Mouse (Mus musculus) heart, adult 18-20 months (tissue): Measurements from ENCODE around the gene Ptchd3. TPM values are rescaled to one million over a fixed set of nuclear protein-coding genes. Genes with fewer than 3 reads are reported as not detected.
A peak's percentile ranks its signal among the peaks of the same experiment; 100 is the strongest.

Experiments
- DNase-seq, 2 experiments: peaks; one replicate each; pipeline ENCODE4 v3.0.0; 2021 to 2022; ENCODE audit warnings: mixed read lengths in 1 of 2
- long read RNA-seq, 2 experiments: library from polyadenylated mRNA; stranded (forward); transcript quantifications; one replicate each; pipeline ENCODE4 v2.0.0; 2021
- total RNA-seq, 2 experiments: library from RNA; stranded (reverse); gene quantifications; 2 replicates each; pipeline ENCODE4 v1.2.3; 2021

Ptchd3 gene
- total RNA-seq = under 1 TPM in 1 of 2 experiments, not detected in 1; 0.12 TPM
- long read RNA-seq, experiment 1 = 0 reads
- long read RNA-seq, experiment 2 = 0 reads

DNA sequence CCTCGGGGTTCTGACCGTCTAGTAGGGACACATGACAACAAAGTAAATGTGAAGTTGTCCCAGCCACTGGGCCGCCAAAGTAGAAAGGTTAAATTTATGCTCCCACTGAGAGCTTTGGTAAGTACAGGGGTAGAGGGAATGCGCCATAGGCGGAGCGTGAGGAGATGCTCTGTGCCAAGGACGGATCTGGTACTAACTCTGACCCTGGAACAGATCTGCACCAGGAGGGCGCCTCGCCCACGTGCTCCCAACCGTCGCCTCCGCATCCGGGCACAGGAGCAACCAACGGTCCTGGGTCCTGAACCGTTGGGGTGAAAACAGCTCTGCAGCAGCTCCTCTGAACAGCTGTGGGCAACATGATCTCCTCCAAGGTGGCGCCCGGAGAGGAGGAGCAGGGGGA, at the start of gene Ptchd3:
TSS of gene Ptchd3 (plus strand) at position 301 of the 400 bp plus-strand sequence.
- no peak for DNase-seq

DNA sequence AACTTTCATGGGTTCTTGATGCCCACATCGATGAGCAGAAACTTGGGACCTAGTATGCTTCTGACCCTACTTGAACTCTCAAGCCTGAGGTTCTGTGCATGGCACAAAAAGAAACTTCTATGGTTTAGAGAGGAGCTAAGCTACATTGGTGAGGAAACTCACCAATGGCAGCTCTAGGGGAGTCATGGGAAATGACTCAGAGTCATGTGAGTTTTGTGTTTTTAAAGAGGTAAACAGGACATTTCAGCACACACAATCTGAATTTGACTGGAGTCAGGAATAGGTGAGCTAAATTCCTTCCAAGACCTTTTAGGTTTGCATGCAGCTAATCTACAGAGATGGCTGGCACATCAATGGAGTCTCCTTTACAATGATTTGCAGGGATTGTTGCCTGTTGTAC, 48.2 kb upstream of the Ptchd3 start:
- no peak for DNase-seq

DNA sequence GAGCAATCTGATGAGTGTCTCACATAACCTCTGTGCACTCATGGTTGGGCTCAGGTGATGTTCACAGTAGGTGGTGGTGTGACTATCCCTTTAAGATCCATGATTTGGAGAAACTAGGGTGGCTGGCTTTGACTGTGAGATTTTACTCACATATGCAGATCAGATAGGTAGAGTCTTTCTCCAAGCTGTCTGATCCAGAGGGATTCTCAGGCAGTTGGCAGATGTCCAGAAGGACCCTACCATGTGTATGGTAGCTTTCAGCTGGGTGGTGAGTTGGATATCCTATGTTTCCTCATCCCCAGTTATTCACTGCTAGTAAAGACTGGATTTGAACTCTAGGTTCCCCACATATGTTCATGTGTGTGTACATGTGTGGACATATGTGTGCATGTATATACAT, 42.6 kb upstream of the Ptchd3 start:
- DNase-seq = no peak

DNA sequence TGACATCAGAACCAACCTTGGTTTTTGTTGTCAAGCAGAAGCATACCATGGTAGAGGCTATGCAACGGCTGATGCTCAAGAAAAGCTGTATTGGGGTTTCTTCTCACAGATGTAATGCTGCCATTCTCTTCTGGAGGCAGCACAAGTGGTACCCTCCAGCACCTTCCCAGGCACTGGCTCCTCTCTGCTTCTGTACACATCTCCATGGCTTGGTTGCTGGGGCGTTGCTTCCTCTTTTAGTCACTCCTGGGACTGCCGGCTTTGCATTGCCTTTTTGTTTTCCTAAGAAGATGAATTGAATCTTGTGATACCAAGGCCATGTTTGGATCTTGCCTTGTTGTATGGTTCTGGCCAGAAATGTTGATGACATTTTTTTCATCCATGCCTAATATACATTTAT, 40.5 kb upstream of the Ptchd3 start:
- no peak for DNase-seq

DNA sequence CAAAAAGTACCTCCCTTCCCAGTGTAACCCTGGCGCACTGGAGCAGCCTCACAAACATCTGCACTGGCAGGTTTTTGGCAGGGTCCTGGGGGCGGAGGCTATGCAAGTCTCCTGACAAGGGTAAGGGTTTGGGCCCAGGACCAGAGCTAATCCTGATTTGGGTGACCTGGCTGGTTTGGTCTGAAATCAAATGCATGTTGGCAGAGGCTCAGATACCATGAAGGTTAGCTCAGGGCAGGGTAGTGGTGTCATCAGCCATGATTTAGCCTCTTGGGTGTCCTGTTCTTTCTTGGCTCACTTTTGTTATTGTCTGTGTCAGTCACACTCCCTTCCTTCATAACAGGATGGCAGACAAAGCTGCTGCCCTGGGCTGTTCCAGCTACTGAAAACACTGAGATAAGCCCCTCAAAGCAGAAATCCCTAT, 39.4 kb upstream of the Ptchd3 start:
- peak; percentile 87 to 91 for DNase-seq

DNA sequence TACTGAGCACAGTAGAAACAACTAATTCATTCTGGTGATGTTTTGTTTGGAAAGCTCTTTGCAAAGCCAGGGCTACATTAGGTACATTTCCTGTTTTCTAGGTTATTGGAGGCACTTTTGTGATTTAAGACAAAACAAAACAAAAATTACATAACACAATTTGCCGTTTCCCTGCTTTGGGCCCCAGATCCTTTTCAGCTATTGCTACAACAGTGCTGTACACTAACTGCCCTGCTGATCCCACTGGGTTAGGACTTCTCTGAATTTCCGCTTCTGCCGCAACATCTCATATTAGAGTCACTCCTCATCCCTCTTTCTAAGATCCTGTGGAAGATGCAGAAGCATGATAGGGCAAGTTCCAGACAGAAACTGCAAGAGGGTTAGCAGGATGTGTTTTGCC, 38.6 kb upstream of the Ptchd3 start:
- no peak for DNase-seq

GRCm38 (mm10) chr11:121791991-121792390, 38.1 kb upstream of the Ptchd3 start:
- no peak for DNase-seq

DNA sequence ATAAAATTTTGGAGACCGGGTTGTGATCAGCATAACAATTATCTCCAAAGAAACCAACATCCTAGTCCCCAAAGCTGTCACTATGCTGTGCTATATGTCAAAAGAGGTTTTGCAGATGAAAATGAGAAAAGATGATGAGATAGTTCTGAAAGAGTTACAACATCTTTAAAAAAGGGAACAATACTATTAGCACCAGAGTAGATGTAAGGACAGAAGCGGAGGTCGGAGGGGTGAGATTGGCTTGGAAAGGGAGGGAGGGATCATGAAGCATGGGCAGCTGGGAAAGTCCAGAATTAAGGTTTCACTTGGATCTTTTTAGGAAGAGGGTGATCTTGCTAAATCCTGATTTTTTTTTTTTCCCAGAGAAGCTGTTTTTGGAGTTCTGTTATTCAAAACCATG, 36.5 kb upstream of the Ptchd3 start:
- no peak for DNase-seq

DNA sequence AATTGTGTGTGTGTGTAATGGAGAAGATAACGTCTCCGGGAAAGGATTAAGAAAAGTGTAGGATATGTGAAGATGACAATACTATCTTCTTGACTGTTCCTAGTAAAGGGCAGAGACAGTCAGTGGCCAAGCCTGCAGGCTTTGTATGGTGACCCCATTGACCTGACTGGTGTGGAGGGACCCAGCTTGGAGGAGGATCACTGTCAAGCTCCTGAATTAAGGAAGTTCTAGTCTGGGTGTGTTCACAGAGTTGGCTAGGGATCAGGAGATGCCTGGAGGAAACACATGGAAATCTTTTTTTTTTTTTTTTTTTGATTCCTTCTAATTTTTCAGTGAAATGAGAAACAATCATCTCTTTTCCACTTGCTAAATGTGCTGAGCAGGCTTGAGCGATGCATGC, 35.9 kb upstream of the Ptchd3 start:
- peak; percentile 30 to 36 for DNase-seq

GRCm38 (mm10) chr11:121794591-121795199, 35.4 kb upstream of the Ptchd3 start:
- peak; percentile 62 to 67 for DNase-seq

DNA sequence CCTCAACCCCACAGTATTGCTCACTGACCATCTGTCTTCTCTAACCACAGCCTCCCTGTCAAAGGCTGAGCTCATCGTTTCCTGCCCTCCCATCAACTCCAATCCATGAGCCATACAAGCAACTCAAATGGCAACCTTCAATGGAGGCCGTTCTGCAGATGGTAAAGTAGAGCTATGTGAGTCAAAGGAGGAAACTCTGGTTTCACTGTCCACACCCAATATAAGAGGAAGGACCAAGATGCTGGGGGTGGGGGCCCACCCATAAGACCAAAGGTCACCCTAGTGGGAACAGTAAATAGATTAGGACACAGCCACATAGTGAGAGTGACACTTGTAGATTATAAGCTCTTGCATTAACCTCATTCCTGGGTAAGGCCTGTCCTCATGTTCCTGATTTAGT, 34.1 kb upstream of the Ptchd3 start:
- peak in 1 of 2 experiments; percentile 26 for DNase-seq

- DNase-seq = no peak
Measured at GRCm38 (mm10) chr11:121798591-121798990, 31.5 kb upstream of the Ptchd3 start.

DNA sequence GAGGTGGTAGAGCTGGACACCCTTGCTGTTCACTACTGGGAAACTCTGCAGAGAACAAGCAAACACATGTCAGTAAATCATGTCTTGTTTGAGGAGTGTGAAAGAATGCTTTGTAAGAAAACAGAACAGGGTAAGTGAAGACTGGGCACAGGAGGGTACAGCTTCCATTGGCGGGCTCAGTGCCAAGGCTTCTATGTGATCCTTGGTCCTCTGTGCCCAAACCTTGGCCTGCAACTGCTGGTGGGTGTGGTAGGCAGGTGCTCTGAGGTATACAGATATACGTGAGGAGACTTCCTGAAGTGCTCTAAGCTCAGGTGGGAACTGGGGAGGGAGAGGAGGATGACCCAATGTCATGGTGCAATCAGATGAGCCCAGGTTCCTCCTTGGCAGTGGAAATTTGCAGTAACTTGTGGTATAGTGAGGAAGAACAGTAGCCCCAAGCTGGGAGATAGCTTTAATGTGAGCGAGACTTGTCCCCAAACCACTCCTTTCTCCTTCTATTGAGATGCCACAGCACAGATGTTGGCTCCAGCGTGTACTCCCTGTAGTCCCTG, 30.2 kb upstream of the Ptchd3 start:
- no peak for DNase-seq

DNA sequence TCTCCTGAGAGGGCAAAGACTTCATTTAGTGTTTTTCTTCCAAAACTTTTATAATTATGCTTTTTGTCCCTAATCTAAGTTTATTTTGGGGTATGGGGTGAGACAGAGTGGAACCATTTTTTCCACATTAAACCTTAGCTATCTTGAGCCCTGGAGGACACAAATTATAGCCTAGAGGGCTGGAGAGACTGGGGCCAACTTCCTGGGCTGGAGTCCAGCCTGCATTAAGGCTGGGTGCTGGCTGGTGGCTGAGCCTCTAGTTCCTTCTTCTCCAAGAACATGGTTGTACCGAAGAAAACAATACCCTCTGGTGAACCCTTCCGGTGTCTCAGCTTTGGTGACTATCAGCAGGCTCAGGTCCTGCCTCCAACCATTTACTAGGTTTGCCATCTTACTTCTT, 27.3 kb upstream of the Ptchd3 start:
- peak in 1 of 2 experiments; percentile 50 for DNase-seq

GRCm38 (mm10) chr11:121804258-121805027, 25.6 kb upstream of the Ptchd3 start:
- peak in 1 of 2 experiments; percentile 36 for DNase-seq

GRCm38 (mm10) chr11:121808204-121808852, 21.7 kb upstream of the Ptchd3 start:
- DNase-seq = peak; percentile 84 to 95

GRCm38 (mm10) chr11:121808866-121809265, 21.2 kb upstream of the Ptchd3 start:
- DNase-seq = no peak

DNA sequence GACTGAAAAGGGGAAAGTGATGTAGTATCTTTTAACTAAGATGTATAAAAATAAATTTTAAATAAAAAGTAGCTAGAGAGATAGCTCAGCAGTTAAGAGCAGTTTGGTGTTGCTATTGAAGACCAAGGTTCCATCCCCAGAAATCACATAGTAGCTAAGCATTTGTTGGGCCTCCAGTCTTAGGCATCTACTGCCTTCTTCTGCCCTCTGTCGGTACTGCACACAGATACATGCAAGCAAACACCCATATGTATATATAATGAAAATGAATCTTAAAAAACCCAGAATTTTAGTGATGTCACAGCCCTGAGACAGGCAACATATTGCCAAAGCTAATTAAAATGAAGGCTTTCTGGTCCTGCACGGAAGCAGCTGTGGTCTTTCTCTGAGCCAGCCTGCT, 15.9 kb downstream of the Ptchd3 start:
- DNase-seq = no peak

GRCm38 (mm10) chr11:121847790-121848299, 17.8 kb downstream of the Ptchd3 start:
- DNase-seq = peak; percentile 28 to 60
